Mouse (Mus musculus): Measurements from ENCODE around the gene Apoh. TPM values are rescaled to one million over a fixed set of nuclear protein-coding genes. Genes with fewer than 3 reads are reported as not detected.

Apoh gene
- not detected in 2 replicates for polyA plus RNA-seq (2016; fragmentation: Nextera tagmentation; extraction: Ambion mirVana)

DNA sequence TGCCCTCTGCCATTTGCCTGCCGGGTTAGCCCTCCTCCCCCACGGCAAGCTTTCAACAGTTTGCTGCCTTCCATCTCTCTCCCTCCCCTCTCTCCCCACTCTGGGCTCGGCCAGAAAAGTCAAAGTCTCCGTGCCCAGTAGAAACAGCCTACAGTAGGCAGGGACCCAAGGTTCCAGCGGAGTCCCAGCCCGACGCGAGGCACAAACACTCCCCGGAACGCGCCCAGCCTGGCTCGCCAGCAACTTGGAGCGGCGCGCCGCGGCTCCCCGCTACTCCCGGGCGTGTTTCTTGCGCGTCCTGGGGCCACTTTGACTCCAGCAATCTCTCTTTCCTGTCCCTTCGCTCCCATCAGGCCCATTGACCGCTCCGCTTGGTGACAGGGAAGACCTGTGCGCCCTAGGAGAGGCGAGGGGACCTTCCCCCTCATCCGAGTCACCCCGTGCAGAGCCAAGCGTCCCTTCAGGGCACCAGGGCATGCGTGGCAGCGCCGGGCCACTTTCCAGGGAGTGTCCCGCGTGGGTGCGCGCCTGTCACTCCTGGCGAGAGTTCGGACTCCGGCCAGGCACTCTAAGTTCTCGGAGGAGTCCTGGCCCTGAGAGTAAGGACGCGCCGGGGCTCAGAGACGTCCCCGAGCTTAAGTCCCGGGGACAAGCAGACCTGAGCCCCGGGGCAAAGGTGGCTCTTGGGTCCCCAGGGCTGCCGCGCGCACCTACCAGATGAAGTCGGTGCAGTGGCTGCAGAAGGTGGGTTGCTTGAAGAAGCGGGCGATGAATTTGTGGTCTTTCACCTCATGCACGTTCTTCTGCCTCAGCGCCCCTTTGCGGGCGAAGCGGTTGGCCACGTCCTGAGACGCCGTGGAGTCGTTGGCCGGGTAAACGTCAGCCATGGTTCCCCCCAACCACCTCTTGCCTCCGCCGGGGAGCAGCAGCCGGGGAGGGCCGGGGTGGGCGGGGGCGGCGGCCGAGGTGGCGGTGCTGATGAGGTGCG, at the start of gene Apoh:
Gene Apoh (plus strand): TSS at position 574 of the 988 bp plus-strand sequence.
- H3K36me3 ChIP-seq = no peaks in the 10 kb centered on the region
- H3K9ac ChIP-seq (replicated peaks) = peak within 1 kb of the TSS; percentile 78
- under 1% methylated on average over 67 of the region's 75 CpGs for WGBS
- ATAC-seq (ENCODE audit: low FRiP score, low read depth) = peak; percentile 41
- H3K4me1 ChIP-seq = peaks cover 18% of the 10 kb centered on the region
- H3K4me2 ChIP-seq (replicated peaks) = peak within 1 kb of the TSS; percentile 100
- H3K9me3 ChIP-seq = no peaks in the 10 kb centered on the region
- peaks cover 26% of the 10 kb centered on the region for H3K27me3 ChIP-seq
- H3K27ac ChIP-seq (replicated peaks) = peak within 1 kb of the TSS; percentile 87
- peak within 1 kb of the TSS; percentile 78 for H3K4me3 ChIP-seq

DNA sequence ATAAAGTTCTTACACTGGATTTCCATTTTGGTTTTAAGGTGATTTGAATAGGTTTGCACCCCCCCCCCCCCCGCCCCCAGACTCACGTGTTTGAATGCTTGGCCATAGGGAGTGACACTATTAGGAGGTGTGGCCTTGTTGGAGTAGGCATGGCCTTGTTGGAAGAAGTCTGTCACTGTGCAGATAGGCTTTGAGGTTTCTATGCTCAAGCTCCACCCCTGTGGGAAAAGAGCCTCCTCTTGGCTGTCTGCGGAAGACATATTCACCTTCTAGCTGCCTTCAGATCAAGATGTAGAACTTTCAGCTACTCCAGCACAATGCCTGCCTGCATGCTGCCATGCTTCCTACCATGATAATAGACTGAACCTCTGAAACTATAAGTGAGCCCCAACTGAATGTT, 49.3 kb upstream of the Apoh start:
- Histone ChIP-seq H3K4me2 (replicated peaks) (no peak overlapping the region), H3K27me3 (no peaks in the 10 kb centered on the region), H3K4me1 (peaks cover 13% of the 10 kb centered on the region; the same call in 1 of the 2 replicates), H3K9me3 (peaks cover under 1% of the 10 kb centered on the region; the same call in 1 of the 2 replicates), H3K9ac (replicated peaks) (no peak overlapping the region), H3K4me3 (no peak overlapping the region), H3K36me3 (no peaks in the 10 kb centered on the region), H3K27ac (replicated peaks) (no peak overlapping the region)
- WGBS = 79% methylated on average over 3 of the region's 3 CpGs
- ATAC-seq (ENCODE audit: low FRiP score, low read depth) = no peak

DNA sequence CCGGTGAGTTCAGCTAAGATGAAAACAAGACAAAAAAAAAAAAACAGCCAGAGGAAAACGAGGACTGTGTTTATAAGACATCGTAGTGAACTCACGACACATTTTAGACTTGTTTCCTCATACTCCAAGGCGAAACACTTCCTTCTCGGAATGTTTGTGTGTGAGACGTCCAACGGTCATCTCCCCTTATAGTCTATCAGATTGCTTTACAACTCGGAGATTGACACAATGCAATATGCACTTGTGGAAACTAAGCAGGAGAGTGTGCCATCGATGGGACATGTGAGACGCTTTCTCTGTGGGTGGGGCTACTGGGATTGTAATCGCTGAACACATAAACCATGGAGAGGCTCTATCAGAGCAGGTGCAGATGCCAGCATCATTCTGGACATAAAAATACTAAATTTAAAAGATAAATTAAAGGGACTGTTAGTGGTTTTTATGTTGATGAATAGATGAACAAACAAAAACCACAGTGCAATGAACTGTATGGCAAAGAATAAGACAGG, 48.8 kb upstream of the Apoh start:
- Histone ChIP-seq H3K27ac (replicated peaks) (no peak overlapping the region), H3K4me2 (replicated peaks) (no peak overlapping the region), H3K4me1 (peaks cover 13% of the 10 kb centered on the region; the same call in 1 of the 2 replicates), H3K9me3 (no peaks in the 10 kb centered on the region), H3K9ac (replicated peaks) (no peak overlapping the region), H3K4me3 (no peak overlapping the region), H3K27me3 (no peaks in the 10 kb centered on the region; the same call in 1 of the 2 replicates), H3K36me3 (no peaks in the 10 kb centered on the region)
- ATAC-seq (ENCODE audit: low FRiP score, low read depth) = no peak
- 91% methylated on average over 12 of the region's 12 CpGs for whole genome bisulfite sequencing

DNA sequence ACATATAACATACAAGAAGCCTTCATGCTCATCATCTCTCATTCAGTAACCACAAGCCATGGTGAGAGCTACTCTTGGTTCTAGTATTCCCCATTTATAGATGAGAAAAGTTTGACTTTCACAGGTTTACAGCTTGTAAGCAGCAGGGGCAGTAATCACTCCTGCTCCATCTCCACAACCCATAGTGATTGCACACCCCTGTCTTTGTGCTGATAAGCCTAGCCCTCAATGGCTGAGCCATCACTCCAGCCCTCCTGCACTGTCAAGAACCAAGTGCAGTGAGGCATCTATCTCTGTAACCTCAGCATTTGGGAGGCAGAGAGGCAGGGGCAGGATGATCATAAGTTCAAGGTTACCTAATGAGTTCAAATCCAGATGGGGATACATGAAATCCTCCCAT, 47.8 kb upstream of the Apoh start:
- H3K4me1 ChIP-seq = peaks cover 13% of the 10 kb centered on the region; the same call in 1 of the 2 replicates
- H3K36me3 ChIP-seq = no peaks in the 10 kb centered on the region
- H3K9me3 ChIP-seq = no peaks in the 10 kb centered on the region
- no peak overlapping the region for H3K27ac ChIP-seq (replicated peaks)
- H3K4me2 ChIP-seq (replicated peaks) = no peak overlapping the region
- H3K4me3 ChIP-seq = no peak overlapping the region
- no peak overlapping the region for H3K9ac ChIP-seq (replicated peaks)
- ATAC-seq (ENCODE audit: low FRiP score, low read depth) = no peak
- H3K27me3 ChIP-seq = peaks cover 2% of the 10 kb centered on the region; the same call in 1 of the 2 replicates

DNA sequence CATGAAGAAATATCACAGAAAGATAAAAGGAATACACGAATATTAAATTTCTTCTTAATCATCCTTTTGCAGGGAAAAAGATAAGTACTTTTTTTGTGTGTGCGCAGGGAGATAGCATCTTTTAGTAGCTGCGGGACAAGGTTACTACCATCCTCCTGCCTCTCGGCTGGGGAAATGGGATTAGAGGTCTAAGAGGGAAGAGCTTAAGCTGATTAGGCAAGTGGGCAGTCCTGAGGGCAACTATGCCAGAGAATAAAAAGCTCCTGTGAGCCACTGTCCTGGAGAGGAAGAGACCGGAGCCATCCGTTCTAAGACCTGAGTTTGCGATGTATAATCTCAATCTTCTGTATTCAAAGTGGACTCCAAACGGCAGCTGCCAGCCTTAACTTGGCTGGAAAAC, 45.2 kb upstream of the Apoh start:
- Histone ChIP-seq H3K27me3 (peaks cover 2% of the 10 kb centered on the region; the same call in 1 of the 2 replicates), H3K4me1 (peaks cover 16% of the 10 kb centered on the region), H3K36me3 (no peaks in the 10 kb centered on the region), H3K9me3 (no peaks in the 10 kb centered on the region), H3K4me3 (no peak overlapping the region), H3K27ac (replicated peaks) (no peak overlapping the region), H3K4me2 (replicated peaks) (no peak overlapping the region), H3K9ac (replicated peaks) (no peak overlapping the region)
- 24% methylated on average over 8 of the region's 8 CpGs for WGBS
- ATAC-seq (ENCODE audit: low FRiP score, low read depth) = no peak

DNA sequence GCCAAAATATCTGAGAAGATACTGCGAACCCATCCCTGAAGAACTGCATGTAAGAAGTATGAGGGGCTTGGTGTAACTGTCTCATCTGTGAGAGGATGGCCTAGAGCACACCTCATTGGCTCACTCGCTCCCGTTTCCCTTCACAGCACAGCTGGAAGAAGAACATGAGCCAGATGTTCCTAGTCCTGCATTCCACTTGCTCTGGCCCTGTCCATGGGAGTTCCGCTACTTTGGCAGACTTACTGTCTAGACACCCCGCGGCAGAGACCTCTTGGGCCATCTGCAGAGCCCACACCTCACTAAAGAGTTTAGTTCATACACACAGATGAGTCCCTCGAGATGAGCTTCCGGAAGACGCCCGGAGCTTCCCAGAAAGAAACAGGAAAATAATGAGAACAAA, 43.2 kb upstream of the Apoh start:
- ATAC-seq (ENCODE audit: low FRiP score, low read depth) = no peak
- H3K4me3 ChIP-seq = no peak overlapping the region
- H3K9me3 ChIP-seq = no peaks in the 10 kb centered on the region
- peaks cover 2% of the 10 kb centered on the region; the same call in 1 of the 2 replicates for H3K27me3 ChIP-seq
- H3K27ac ChIP-seq (replicated peaks) = no peak overlapping the region
- peaks cover 16% of the 10 kb centered on the region for H3K4me1 ChIP-seq
- no peaks in the 10 kb centered on the region for H3K36me3 ChIP-seq
- H3K9ac ChIP-seq (replicated peaks) = no peak overlapping the region
- H3K4me2 ChIP-seq (replicated peaks) = no peak overlapping the region
- WGBS = 88% methylated on average over 10 of the region's 10 CpGs

DNA sequence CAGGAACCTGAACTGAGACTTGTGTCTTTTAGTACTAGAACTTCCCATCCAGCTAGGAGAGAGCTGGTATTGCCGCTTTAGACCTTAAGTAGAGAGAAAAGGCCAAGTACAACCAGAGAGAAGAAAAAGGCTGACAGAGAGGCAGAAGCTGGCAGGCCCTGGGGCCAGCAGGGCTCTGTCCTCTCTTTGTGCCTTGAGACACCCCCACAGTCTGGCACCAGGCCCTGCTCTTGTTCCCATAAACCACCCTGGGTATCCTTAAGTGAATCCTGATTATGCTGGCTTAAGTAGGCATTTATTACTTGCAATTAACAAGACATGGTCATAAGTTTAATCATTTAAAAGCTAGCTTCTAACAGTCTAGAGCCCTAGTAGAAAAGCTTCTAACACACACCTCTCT, 42.7 kb upstream of the Apoh start:
- H3K4me1 ChIP-seq = peaks cover 14% of the 10 kb centered on the region
- H3K4me2 ChIP-seq (replicated peaks) = no peak overlapping the region
- H3K27ac ChIP-seq (replicated peaks) = no peak overlapping the region
- no peaks in the 10 kb centered on the region for H3K36me3 ChIP-seq
- peaks cover 2% of the 10 kb centered on the region; the same call in 1 of the 2 replicates for H3K27me3 ChIP-seq
- no peak for ATAC-seq (ENCODE audit: low FRiP score, low read depth)
- WGBS = 94% methylated on average over 1 of the region's 1 CpGs
- no peak overlapping the region for H3K4me3 ChIP-seq
- no peaks in the 10 kb centered on the region for H3K9me3 ChIP-seq
- H3K9ac ChIP-seq (replicated peaks) = no peak overlapping the region

DNA sequence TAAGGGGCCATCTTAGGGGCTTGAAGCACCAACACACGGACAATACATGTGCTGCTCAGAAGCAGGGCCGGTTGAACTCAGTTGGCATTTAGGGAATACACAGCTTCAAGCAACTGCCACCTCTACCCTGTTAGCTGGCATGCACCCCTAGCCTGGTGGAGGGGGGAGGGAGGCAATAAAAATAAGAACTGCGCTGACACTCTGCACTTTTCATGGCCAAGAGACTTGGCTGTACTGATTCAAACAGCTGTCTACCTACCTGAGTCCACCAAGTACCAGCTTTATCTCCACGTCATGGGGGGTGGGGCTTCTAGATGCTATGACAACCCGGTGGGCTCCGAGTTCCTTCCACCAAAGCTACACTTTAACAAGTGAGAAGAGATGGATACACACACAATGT, 42.1 kb upstream of the Apoh start:
- H3K27ac ChIP-seq (replicated peaks) = no peak overlapping the region
- WGBS = 73% methylated on average over 6 of the region's 6 CpGs
- peaks cover 2% of the 10 kb centered on the region; the same call in 1 of the 2 replicates for H3K27me3 ChIP-seq
- H3K4me2 ChIP-seq (replicated peaks) = no peak overlapping the region
- H3K9me3 ChIP-seq = no peaks in the 10 kb centered on the region
- H3K9ac ChIP-seq (replicated peaks) = no peak overlapping the region
- H3K4me3 ChIP-seq = no peak overlapping the region
- ATAC-seq (ENCODE audit: low FRiP score, low read depth) = no peak
- H3K4me1 ChIP-seq = peaks cover 14% of the 10 kb centered on the region
- H3K36me3 ChIP-seq = no peaks in the 10 kb centered on the region

DNA sequence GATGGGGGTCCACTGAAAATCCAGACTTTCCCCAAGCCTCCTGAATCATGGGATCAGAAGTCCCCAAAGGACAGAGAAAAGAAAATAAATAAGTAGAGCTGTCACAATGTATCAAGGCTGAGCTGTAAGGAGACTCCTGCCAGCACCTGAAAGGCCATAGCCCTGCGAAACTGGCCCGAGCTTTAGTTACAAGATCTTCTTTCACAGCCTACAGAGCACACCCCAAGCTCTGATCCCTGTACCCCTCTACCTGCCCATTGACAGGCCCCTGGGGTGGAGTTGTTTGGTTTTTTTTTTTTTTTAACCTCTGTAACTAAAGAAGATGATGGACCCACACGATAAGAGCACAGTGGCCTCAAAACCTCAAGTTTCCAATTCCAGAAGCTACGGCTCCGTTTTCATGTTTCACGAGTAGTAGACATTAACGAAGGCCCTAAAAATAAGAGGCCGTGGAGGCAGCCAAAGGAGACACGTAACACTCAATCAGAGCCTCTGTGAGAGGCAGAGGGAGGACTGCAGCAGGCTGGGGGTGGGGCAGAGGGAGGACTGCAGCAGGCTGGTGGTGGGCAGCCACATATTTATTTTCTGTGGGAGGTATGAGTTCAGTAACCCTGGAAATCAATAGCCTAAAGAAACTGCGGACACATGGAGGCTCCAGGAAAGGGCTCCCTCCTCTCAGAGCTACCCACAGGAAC, 41.2 kb upstream of the Apoh start:
- no peak for ATAC-seq (ENCODE audit: low FRiP score, low read depth)
- 83% methylated on average over 10 of the region's 10 CpGs for WGBS
- no peak overlapping the region for H3K4me3 ChIP-seq
- H3K9me3 ChIP-seq = no peaks in the 10 kb centered on the region
- H3K4me1 ChIP-seq = peaks cover 14% of the 10 kb centered on the region
- H3K4me2 ChIP-seq (replicated peaks) = no peak overlapping the region
- H3K36me3 ChIP-seq = no peaks in the 10 kb centered on the region
- no peak overlapping the region for H3K9ac ChIP-seq (replicated peaks)
- no peak overlapping the region for H3K27ac ChIP-seq (replicated peaks)
- H3K27me3 ChIP-seq = peaks cover 2% of the 10 kb centered on the region; the same call in 1 of the 2 replicates

DNA sequence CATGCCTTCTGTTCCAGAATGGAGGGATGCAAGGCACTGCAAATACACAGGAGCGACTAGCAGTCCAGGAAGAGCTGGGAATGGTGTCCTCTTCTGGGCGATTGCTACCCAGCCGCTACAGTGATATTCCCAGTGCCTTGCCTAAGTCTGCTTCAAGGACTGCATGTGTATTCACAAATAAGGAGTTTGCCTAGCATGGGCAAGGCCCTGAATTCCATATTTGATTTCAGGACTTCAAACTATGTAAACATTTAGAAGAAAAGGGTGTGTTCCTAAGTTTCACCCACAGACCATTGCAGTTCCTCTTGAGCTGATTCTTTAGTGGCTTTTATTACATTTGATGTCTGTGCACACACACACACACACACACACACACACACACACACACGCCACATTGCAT, 39.4 kb upstream of the Apoh start:
- ATAC-seq (ENCODE audit: low FRiP score, low read depth) = no peak
- peaks cover 2% of the 10 kb centered on the region; the same call in 1 of the 2 replicates for H3K27me3 ChIP-seq
- H3K27ac ChIP-seq (replicated peaks) = no peak overlapping the region
- H3K4me1 ChIP-seq = peaks cover 3% of the 10 kb centered on the region; the same call in 1 of the 2 replicates
- no peaks in the 10 kb centered on the region for H3K36me3 ChIP-seq
- no peaks in the 10 kb centered on the region for H3K9me3 ChIP-seq
- WGBS = 94% methylated on average over 4 of the region's 4 CpGs
- H3K9ac ChIP-seq (replicated peaks) = no peak overlapping the region
- H3K4me2 ChIP-seq (replicated peaks) = no peak overlapping the region
- no peak overlapping the region for H3K4me3 ChIP-seq

DNA sequence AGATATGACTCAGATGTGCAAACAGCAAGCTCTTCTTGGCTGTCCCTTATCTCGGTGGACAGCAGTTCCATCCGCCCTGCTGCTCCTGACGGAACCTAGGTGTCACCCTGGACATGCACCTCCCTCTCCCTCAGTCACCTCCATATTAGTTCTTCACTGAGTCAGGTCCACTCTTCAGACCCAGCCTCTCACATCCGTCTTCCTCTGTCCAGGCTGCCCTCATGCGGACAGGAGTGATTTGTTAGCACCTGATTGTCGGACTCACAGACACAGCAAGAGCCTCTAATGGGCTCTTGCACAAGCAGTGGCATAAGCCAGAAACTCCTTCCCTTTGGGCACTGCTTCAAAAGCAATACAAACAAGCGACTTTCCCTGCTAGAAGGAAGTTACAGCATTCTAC, 35.9 kb upstream of the Apoh start:
- H3K27me3 ChIP-seq = no peaks in the 10 kb centered on the region
- no peak for ATAC-seq (ENCODE audit: low FRiP score, low read depth)
- 91% methylated on average over 7 of the region's 7 CpGs for WGBS

DNA sequence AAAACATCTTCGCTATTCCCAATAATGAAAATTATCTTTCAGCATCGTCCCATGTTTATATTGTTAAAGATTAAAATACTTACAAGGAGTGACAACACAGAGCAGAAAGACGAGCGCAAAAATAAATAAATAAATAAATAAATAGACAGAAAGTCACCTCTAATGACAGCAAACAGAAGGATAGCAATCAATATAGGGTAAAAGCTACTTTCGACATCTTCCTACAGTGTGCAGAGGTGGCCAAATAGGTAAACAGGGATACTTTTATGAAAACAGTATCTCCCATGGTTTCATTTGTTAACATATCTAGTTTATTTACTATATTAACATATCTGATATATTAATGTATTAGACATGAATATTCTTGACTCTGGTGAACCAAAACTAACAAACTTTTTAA, 34.9 kb upstream of the Apoh start:
- Histone ChIP-seq H3K27ac (replicated peaks) (no peak overlapping the region), H3K27me3 (no peaks in the 10 kb centered on the region), H3K4me1 (no peaks in the 10 kb centered on the region), H3K36me3 (no peaks in the 10 kb centered on the region), H3K9ac (replicated peaks) (no peak overlapping the region), H3K4me2 (replicated peaks) (no peak overlapping the region), H3K4me3 (no peak overlapping the region), H3K9me3 (no peaks in the 10 kb centered on the region)
- ATAC-seq (ENCODE audit: low FRiP score, low read depth) = no peak
- 94% methylated on average over 5 of the region's 5 CpGs for WGBS

More for the DNA sequence above, 35.9 kb upstream of the Apoh start:
- H3K36me3 ChIP-seq = no peaks in the 10 kb centered on the region
- no peaks in the 10 kb centered on the region for H3K9me3 ChIP-seq
- no peak overlapping the region for H3K4me3 ChIP-seq
- no peaks in the 10 kb centered on the region for H3K4me1 ChIP-seq
- H3K9ac ChIP-seq (replicated peaks) = no peak overlapping the region
- H3K4me2 ChIP-seq (replicated peaks) = no peak overlapping the region
- H3K27ac ChIP-seq (replicated peaks) = no peak overlapping the region

Data from midbrain, embryonic 12.5 days (tissue).